Mouse (Mus musculus) kidney, embryonic 14.5 days (tissue): ENCODE results near the gene Dhrs2. TPM values are rescaled to one million over a fixed set of nuclear protein-coding genes. Genes with fewer than 3 reads are reported as not detected.
A peak's percentile ranks its signal among the peaks of the same experiment; 100 is the strongest.

Experiments used
- ATAC-seq: fragments of 200-750 bp; cut with Nextera tagmentation; 2 replicates; pipeline ENCODE4 v1.8.0; 2017; ENCODE audit warnings: moderate number of reproducible peaks, mild to moderate bottlenecking, moderate TSS enrichment, moderate library complexity; ENCODE audit not compliant: low FRiP score, low TSS enrichment
- H3K27ac ChIP-seq: fragments of 300-500 bp; sonication (generic); 2 replicates; pipeline ENCODE4 v1.5.1; 2014; ENCODE audit warnings: low read depth, mild to moderate bottlenecking, low read length, moderate library complexity, mixed read lengths
- H3K27me3 ChIP-seq: fragments of 300-500 bp; sonication (generic); 2 replicates; pipeline ENCODE4 v1.6.1; 2014; ENCODE audit warnings: mild to moderate bottlenecking, low read length; ENCODE audit not compliant: control insufficient read depth, insufficient read depth
- H3K36me3 ChIP-seq: fragments of 300-500 bp; sonication (generic); 2 replicates; pipeline ENCODE4 v1.6.1; 2014; ENCODE audit warnings: low read length, mixed read lengths; ENCODE audit not compliant: control insufficient read depth, insufficient read depth
- H3K4me1 ChIP-seq: fragments of 300-500 bp; sonication (generic); 2 replicates; pipeline ENCODE4 v1.6.1; 2014; ENCODE audit warnings: low read length, mixed read lengths; ENCODE audit not compliant: control insufficient read depth, insufficient read depth
- H3K4me2 ChIP-seq: fragments of 300-500 bp; sonication (generic); replicated peaks from 2 replicates; pipeline ENCODE4 v1.6.1; 2014; ENCODE audit warnings: low read depth, mild to moderate bottlenecking, low read length
- H3K4me3 ChIP-seq: fragments of 300-500 bp; sonication (generic); 2 replicates; pipeline ENCODE4 v1.5.1; 2014; ENCODE audit warnings: mild to moderate bottlenecking, low read length
- H3K9ac ChIP-seq: fragments of 300-500 bp; sonication (generic); 2 replicates; pipeline ENCODE4 v1.6.1; 2014; ENCODE audit warnings: low read depth, mild to moderate bottlenecking, low read length, moderate library complexity
- H3K9me3 ChIP-seq: fragments of 300-500 bp; sonication (generic); 2 replicates; pipeline ENCODE4 v1.6.1; 2016; ENCODE audit warnings: low read length; ENCODE audit not compliant: control insufficient read depth
- WGBS: fragments of 180-500 bp; shearing (Covaris S2); extraction: QIAGEN DNeasy Blood & Tissue Kit; methylation state at CpG from one replicate; pipeline ENCODE4 v1.1.7; 2014; 5-methylcytosine and 5-hydroxymethylcytosine counted together
- polyA plus RNA-seq: library from polyadenylated mRNA; unstranded; fragments of >200 nt; fragmentation: Nextera tagmentation; extraction: Ambion mirVana; gene quantifications from 2 replicates; pipeline ENCODE4 v1.2.1, GENCODE M21; 2014

The Dhrs2 gene
- polyA plus RNA-seq, 1 experiment from 2014 or later = 0.22 TPM

- Histone ChIP-seq H3K27ac (no peak overlapping the region), H3K4me3 (no peak overlapping the region), H3K9ac (no peak overlapping the region), H3K27me3 (no peaks in the 10 kb centered on the region), H3K4me2 (no peak overlapping the region), H3K9me3 (no peaks in the 10 kb centered on the region), H3K4me1 (no peaks in the 10 kb centered on the region), H3K36me3 (no peaks in the 10 kb centered on the region)
- ATAC-seq = no peak
- 37% methylated on average over 1 of the region's 1 CpGs for WGBS
Observed at GRCm38 (mm10) chr14:55223172-55223571, 1.4 kb downstream of the Dhrs2 start.

GRCm38 (mm10) chr14:55234639-55235038 is 12.8 kb downstream of the Dhrs2 start:
- ATAC-seq = no peak
- Histone ChIP-seq H3K9me3 (0 out of 2 replicates have a peak, but pooled peaks cover 3% of the 10 kb centered on the region), H3K27ac (no peak overlapping the region), H3K4me3 (no peak overlapping the region), H3K4me1 (no peaks in the 10 kb centered on the region), H3K9ac (no peak overlapping the region), H3K4me2 (no peak overlapping the region), H3K36me3 (no peaks in the 10 kb centered on the region), H3K27me3 (no peaks in the 10 kb centered on the region)
- 93% methylated on average over 11 of the region's 11 CpGs for WGBS

GRCm38 (mm10) chr14:55236685-55237084 is 14.9 kb downstream of the Dhrs2 start:
- H3K4me2 ChIP-seq = no peak overlapping the region
- no peaks in the 10 kb centered on the region for H3K4me1 ChIP-seq
- 82% methylated on average over 2 of the region's 2 CpGs for WGBS
- no peaks in the 10 kb centered on the region for H3K9me3 ChIP-seq
- no peaks in the 10 kb centered on the region for H3K27me3 ChIP-seq
- H3K9ac ChIP-seq = no peak overlapping the region
- no peaks in the 10 kb centered on the region for H3K36me3 ChIP-seq
- no peak overlapping the region for H3K4me3 ChIP-seq
- ATAC-seq = no peak
- H3K27ac ChIP-seq = no peak overlapping the region

- Histone ChIP-seq H3K9ac (no peak overlapping the region), H3K4me1 (peaks cover 10% of the 10 kb centered on the region; the same call in 1 of the 2 replicates), H3K4me3 (no peak overlapping the region), H3K4me2 (no peak overlapping the region), H3K27me3 (no peaks in the 10 kb centered on the region), H3K9me3 (no peaks in the 10 kb centered on the region), H3K27ac (no peak overlapping the region), H3K36me3 (no peaks in the 10 kb centered on the region)
- WGBS = 83% methylated on average over 1 of the region's 1 CpGs
- ATAC-seq = no peak
Observed at GRCm38 (mm10) chr14:55242664-55243063, 20.9 kb downstream of the Dhrs2 start.

GRCm38 (mm10) chr14:55247181-55247580 is 25.4 kb downstream of the Dhrs2 start:
- Histone ChIP-seq H3K27ac (peak overlapping the region; percentile 71), H3K4me2 (no peak overlapping the region), H3K27me3 (no peaks in the 10 kb centered on the region), H3K36me3 (no peaks in the 10 kb centered on the region), H3K4me1 (peaks cover 18% of the 10 kb centered on the region; the same call in 1 of the 2 replicates), H3K9me3 (no peaks in the 10 kb centered on the region), H3K4me3 (no peak overlapping the region), H3K9ac (no peak overlapping the region)
- ATAC-seq = peak; percentile 83
- 17% methylated on average over 6 of the region's 6 CpGs for WGBS

GRCm38 (mm10) chr14:55248284-55248683 is 26.5 kb downstream of the Dhrs2 start:
- no peaks in the 10 kb centered on the region for H3K36me3 ChIP-seq
- H3K9ac ChIP-seq = no peak overlapping the region
- no peaks in the 10 kb centered on the region for H3K27me3 ChIP-seq
- H3K4me3 ChIP-seq = no peak overlapping the region
- peak; percentile 58 for ATAC-seq
- H3K27ac ChIP-seq = peak overlapping the region; percentile 71; the same call in 1 of the 2 replicates
- no peaks in the 10 kb centered on the region for H3K9me3 ChIP-seq
- 18% methylated on average over 6 of the region's 6 CpGs for WGBS
- peaks cover 18% of the 10 kb centered on the region; the same call in 1 of the 2 replicates for H3K4me1 ChIP-seq
- H3K4me2 ChIP-seq = 0 out of 2 replicates have a peak overlapping the region, but pooled peaks have one; percentile 17

- H3K4me2 ChIP-seq = no peak overlapping the region
- no peaks in the 10 kb centered on the region for H3K9me3 ChIP-seq
- peaks cover 6% of the 10 kb centered on the region; the same call in 1 of the 2 replicates for H3K4me1 ChIP-seq
- ATAC-seq = no peak
- no peak overlapping the region for H3K9ac ChIP-seq
- 51% methylated on average over 4 of the region's 4 CpGs for WGBS
- no peak overlapping the region for H3K27ac ChIP-seq
- no peaks in the 10 kb centered on the region for H3K27me3 ChIP-seq
- no peaks in the 10 kb centered on the region for H3K36me3 ChIP-seq
- H3K4me3 ChIP-seq = no peak overlapping the region
Observed at GRCm38 (mm10) chr14:55253580-55253979, 31.8 kb downstream of the Dhrs2 start.

GRCm38 (mm10) chr14:55255443-55255842 is 33.6 kb downstream of the Dhrs2 start:
- H3K4me2 ChIP-seq = no peak overlapping the region
- H3K9me3 ChIP-seq = no peaks in the 10 kb centered on the region
- H3K4me3 ChIP-seq = no peak overlapping the region
- H3K9ac ChIP-seq = no peak overlapping the region
- H3K27ac ChIP-seq = no peak overlapping the region
- no peaks in the 10 kb centered on the region for H3K4me1 ChIP-seq
- no peaks in the 10 kb centered on the region for H3K36me3 ChIP-seq
- ATAC-seq = no peak
- WGBS = 84% methylated on average over 6 of the region's 6 CpGs
- no peaks in the 10 kb centered on the region for H3K27me3 ChIP-seq

GRCm38 (mm10) chr14:55271158-55271557 is 49.4 kb downstream of the Dhrs2 start:
- WGBS = 61% methylated on average over 3 of the region's 3 CpGs
- Histone ChIP-seq H3K4me2 (no peak overlapping the region), H3K9me3 (no peaks in the 10 kb centered on the region), H3K4me3 (no peak overlapping the region), H3K27ac (no peak overlapping the region), H3K36me3 (no peaks in the 10 kb centered on the region), H3K9ac (no peak overlapping the region), H3K27me3 (no peaks in the 10 kb centered on the region), H3K4me1 (no peaks in the 10 kb centered on the region)
- no peak for ATAC-seq
